ENCODE assay signal across 7 mouse cellular contexts in genomic region chr15:78514393-78515146, GRCm38 (mm10). TPM values are rescaled to one million over a fixed set of nuclear protein-coding genes. Genes with fewer than 3 reads are reported as not detected.
DNase-seq lines count a peak whose midpoint lies in the region; ATAC-seq lines count a peak whose summit lies in the region.

No protein-coding gene starts in this region.

- DNase-seq in R1 (ENCODE audit: low read depth, low spot score), result peak; percentile 56
- peak; percentile 82 to 87 for DNase-seq in cerebellum, adult 18-20 months
- peak; percentile 90 for DNase-seq in heart, postnatal 4 days
- peak; percentile 76 to 85 for DNase-seq in layer of hippocampus, postnatal 25 days (ENCODE audit: extremely low spot score in 1 of 2, low spot score in 1 of 2)
- peak; percentile 90 for DNase-seq in lung, postnatal 36 days
- peak; percentile 82 for DNase-seq in right cerebral cortex, postnatal 4 days

- no peak overlapping the region for H3K4me2 ChIP-seq in forebrain, embryonic 16.5 days (ENCODE audit: low read length)

- H3K4me3 ChIP-seq in forebrain, embryonic 16.5 days (replicated peaks; ENCODE audit: low read length), result no peak overlapping the region

- H3K4me1 ChIP-seq in forebrain, embryonic 16.5 days (replicated peaks; ENCODE audit: control insufficient read depth, insufficient read depth, low read length), result peaks cover 8% of the 10 kb centered on the region; the same call in 1 of the 2 replicates

- ATAC-seq in forebrain, embryonic 16.5 days, result peak; percentile 62; the same call in 1 of the 2 replicates

- H3K9me3 ChIP-seq in forebrain, embryonic 16.5 days (ENCODE audit: control insufficient read depth, low read length), result no peaks in the 10 kb centered on the region

- H3K27me3 ChIP-seq in forebrain, embryonic 16.5 days (replicated peaks; ENCODE audit: control insufficient read depth, insufficient read depth, low read length), result no peaks in the 10 kb centered on the region

- no peaks in the 10 kb centered on the region for H3K36me3 ChIP-seq in forebrain, embryonic 16.5 days (ENCODE audit: control insufficient read depth, insufficient read depth)

- H3K27ac ChIP-seq in forebrain, embryonic 16.5 days (ENCODE audit: low read length), result no peak overlapping the region

- 34% methylated on average over 7 of the region's 7 CpGs for WGBS in forebrain, embryonic 16.5 days

- no peak overlapping the region for H3K9ac ChIP-seq in forebrain, embryonic 16.5 days (replicated peaks; ENCODE audit: low read depth, low read length)

RNA-seq across cellular contexts. Expression of gene C1qtnf6, which starts 16.6 kb away (rescaled TPM):
- polyA plus RNA-seq in forebrain, embryonic 16.5 days (2015; fragmentation: Nextera tagmentation; extraction: Ambion mirVana), result 5.6 and 6.4 TPM in 2 replicates
- 10 to 100 TPM; 63.6 to 64.5 TPM for total RNA-seq in heart, postnatal 4 days (2021)
- 1 to 10 TPM; 5.3 to 5.6 TPM for total RNA-seq in layer of hippocampus, postnatal 25 days (2021)

RNA-seq across cellular contexts. Expression of gene Il2rb, which starts 19.5 kb away (rescaled TPM):
- not detected in 2 replicates for polyA plus RNA-seq in forebrain, embryonic 16.5 days (2015; fragmentation: Nextera tagmentation; extraction: Ambion mirVana)
- under 1 TPM; 0.27 to 0.41 TPM for total RNA-seq in heart, postnatal 4 days (2021)
- under 1 TPM in 1 of 2 experiments, not detected in 1; 0.05 TPM for total RNA-seq in layer of hippocampus, postnatal 25 days (2021)

RNA-seq across cellular contexts. Expression of gene Sstr3, which starts 29.9 kb away (rescaled TPM):
- 1.1 and 1.8 TPM in 2 replicates for polyA plus RNA-seq in forebrain, embryonic 16.5 days (2015; fragmentation: Nextera tagmentation; extraction: Ambion mirVana)
- total RNA-seq in heart, postnatal 4 days (2021), result under 1 TPM; 0.07 TPM
- total RNA-seq in layer of hippocampus, postnatal 25 days (2021), result 10 to 100 TPM; 22.9 to 27.2 TPM

RNA-seq across cellular contexts. Expression of gene Tmprss6, which starts 46.1 kb away (rescaled TPM):
- polyA plus RNA-seq in forebrain, embryonic 16.5 days (2015; fragmentation: Nextera tagmentation; extraction: Ambion mirVana), result 0.06 and 0.22 TPM in 2 replicates
- total RNA-seq in heart, postnatal 4 days (2021), result not detected
- 1 to 10 TPM in 1 of 2 experiments, under 1 TPM in 1; 0.61 to 4.5 TPM for total RNA-seq in layer of hippocampus, postnatal 25 days (2021)

RNA-seq across cellular contexts. Expression of gene Rac2, which starts 58.0 kb away (rescaled TPM):
- 3.6 and 5.1 TPM in 2 replicates for polyA plus RNA-seq in forebrain, embryonic 16.5 days (2015; fragmentation: Nextera tagmentation; extraction: Ambion mirVana)
- total RNA-seq in heart, postnatal 4 days (2021), result 1 to 10 TPM; 2.1 to 2.6 TPM
- total RNA-seq in layer of hippocampus, postnatal 25 days (2021), result 1 to 10 TPM; 1.6 to 1.9 TPM

Comparison
In these comparisons a context has a peak if more than half of its experiments do, and no peak if none do; other contexts are left out.
1. RNA of gene C1qtnf6, which starts 16.6 kb away (total RNA-seq): 63.6 to 64.5 TPM in heart, postnatal 4 days; 5.3 to 5.6 TPM in layer of hippocampus, postnatal 25 days; every median in the first group is over 4 times any median in the second.
2. RNA of gene Sstr3, which starts 29.9 kb away (total RNA-seq): 22.9 to 27.2 TPM in layer of hippocampus, postnatal 25 days; 0.07 TPM in heart, postnatal 4 days; every median in the first group is over 10 times any median in the second.
3. Peak in every context shown above with its lines, with median percentiles within 50 percentile points of each other: DNase-seq.